ENCODE assay signal across 8 mouse cellular contexts in the genomic region with DNA sequence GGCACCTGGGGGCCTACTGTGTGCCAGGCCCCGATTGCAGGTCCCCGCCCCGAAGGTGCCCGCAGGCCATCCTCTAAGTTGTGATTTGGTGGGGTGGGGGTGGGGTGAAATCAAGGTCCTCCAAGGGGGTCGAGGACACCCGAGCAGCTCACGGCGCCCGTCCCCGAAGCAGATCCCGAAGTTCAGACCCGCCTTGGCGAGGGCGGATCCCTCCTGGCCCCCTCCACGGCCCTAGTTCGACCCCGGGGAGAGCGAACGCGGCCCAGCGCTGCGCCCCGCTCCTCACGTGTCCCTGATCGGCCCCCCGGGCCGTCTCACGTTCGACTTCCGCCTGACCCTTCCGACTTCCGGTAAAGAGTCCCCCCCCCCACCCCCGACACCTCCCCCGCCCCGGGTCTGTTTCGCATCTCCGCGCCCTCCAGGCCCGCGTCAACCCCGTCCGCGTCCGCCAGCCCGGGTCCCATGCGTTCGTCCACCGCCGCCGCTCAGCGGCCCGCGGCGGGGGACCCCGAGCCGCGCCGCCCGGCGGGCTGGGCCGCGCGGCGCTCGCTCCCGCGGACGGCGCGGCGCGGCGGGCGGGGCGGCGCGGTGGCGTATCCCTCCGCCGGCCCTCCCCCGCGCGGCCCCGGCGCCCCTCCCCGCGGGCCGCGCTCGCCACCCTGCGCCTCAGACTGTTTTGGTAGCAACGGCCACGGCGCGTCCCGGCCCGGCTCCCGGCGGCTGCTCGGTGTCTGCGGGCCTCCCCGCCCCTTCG. TPM values are rescaled to one million over a fixed set of nuclear protein-coding genes. Genes with fewer than 3 reads are reported as not detected.
DNase-seq lines count a peak whose midpoint lies in the region; ATAC-seq and TF ChIP-seq lines count a peak whose summit lies in the region.

A gene (plus strand): TSS at position 164 of the 754 bp plus-strand sequence.

- H3K27ac ChIP-seq in CH12.LX (ENCODE audit: insufficient read depth, low read depth), result peak within 1 kb of the TSS; percentile 56
- peak within 1 kb of the TSS; percentile 98 for H3K27ac ChIP-seq in forebrain, embryonic 12.5 days
- H3K27ac ChIP-seq in heart, embryonic 16.5 days (ENCODE audit: low read length), result peak within 1 kb of the TSS; percentile 98
- peak within 1 kb of the TSS; percentile 60 for H3K27ac ChIP-seq in liver, embryonic 14.5 days
- peak within 1 kb of the TSS; percentile 96 for H3K27ac ChIP-seq in stomach, embryonic 15.5 days

- peaks cover 2 to 35% of the 10 kb centered on the region in 2 experiments; a peak in 3 of 4 replicates for H3K4me1 ChIP-seq in CH12.LX (ENCODE audit: control insufficient read depth in 1 of 2, insufficient read depth in 2 of 2)
- H3K4me1 ChIP-seq in forebrain, embryonic 12.5 days, result peaks cover 36% of the 10 kb centered on the region
- H3K4me1 ChIP-seq in heart, embryonic 16.5 days (ENCODE audit: control insufficient read depth, insufficient read depth, low read length), result peaks cover 29% of the 10 kb centered on the region
- H3K4me1 ChIP-seq in liver, embryonic 14.5 days (replicated peaks; ENCODE audit: control insufficient read depth in 2 of 2, insufficient read depth in 2 of 2, low read length in 1 of 2), result peaks cover 5 to 14% of the 10 kb centered on the region in 2 experiments; a peak in 2 of 4 replicates
- H3K4me1 ChIP-seq in stomach, embryonic 15.5 days, result peaks cover 22% of the 10 kb centered on the region

- TF ChIP-seq POLR2A in CH12.LX (IDR thresholded peaks at IDR 0.05; ENCODE audit: low read depth, low read length), result peak; percentile 86

- ATAC-seq in forebrain, embryonic 12.5 days (ENCODE audit: low FRiP score), result peak; percentile 79
- ATAC-seq in heart, embryonic 16.5 days (replicated peaks; ENCODE audit: extremely low read depth, insufficient read depth, low FRiP score), result peak; percentile 73
- ATAC-seq in liver, embryonic 14.5 days (ENCODE audit: insufficient read depth), result peak; percentile 85
- peak; percentile 77 for ATAC-seq in stomach, embryonic 15.5 days (ENCODE audit: insufficient read depth, low FRiP score, low read depth)

- H3K4me2 ChIP-seq in CH12.LX (ENCODE audit: insufficient read depth, low read depth, poor library complexity, severe bottlenecking), result peak within 1 kb of the TSS; percentile 69
- H3K4me2 ChIP-seq in forebrain, embryonic 12.5 days, result peak within 1 kb of the TSS; percentile 87
- H3K4me2 ChIP-seq in heart, embryonic 16.5 days (ENCODE audit: low read depth, low read length), result peak within 1 kb of the TSS; percentile 85
- peak within 1 kb of the TSS; percentile 83 for H3K4me2 ChIP-seq in liver, embryonic 14.5 days (ENCODE audit: low read depth)
- peak within 1 kb of the TSS; percentile 81 for H3K4me2 ChIP-seq in stomach, embryonic 15.5 days

- H3K9me3 ChIP-seq in CH12.LX (replicated peaks; ENCODE audit: low read length), result no peaks in the 10 kb centered on the region
- no peaks in the 10 kb centered on the region for H3K9me3 ChIP-seq in forebrain, embryonic 12.5 days
- H3K9me3 ChIP-seq in heart, embryonic 16.5 days (replicated peaks; ENCODE audit: control insufficient read depth, low read length), result no peaks in the 10 kb centered on the region
- no peaks in the 10 kb centered on the region for H3K9me3 ChIP-seq in liver, embryonic 14.5 days (ENCODE audit: control insufficient read depth, low read length)
- no peaks in the 10 kb centered on the region for H3K9me3 ChIP-seq in stomach, embryonic 15.5 days

- H3K27me3 ChIP-seq in CH12.LX (replicated peaks), result no peaks in the 10 kb centered on the region
- H3K27me3 ChIP-seq in forebrain, embryonic 12.5 days, result no peaks in the 10 kb centered on the region
- no peaks in the 10 kb centered on the region for H3K27me3 ChIP-seq in heart, embryonic 16.5 days (ENCODE audit: control insufficient read depth, insufficient read depth, low read length)
- H3K27me3 ChIP-seq in liver, embryonic 14.5 days (ENCODE audit: control insufficient read depth, insufficient read depth, low read length), result no peaks in the 10 kb centered on the region
- H3K27me3 ChIP-seq in stomach, embryonic 15.5 days (replicated peaks), result no peaks in the 10 kb centered on the region

- dilution Hi-C loops in CH12.LX (cut with MboI; ENCODE audit: extremely low pct_ligation_motif_present, extremely low pct_unique_long_range_greater_than_20kb, low sequenced_read_pairs), result no loop called here

- peak within 1 kb of the TSS; percentile 92 for H3K9ac ChIP-seq in CH12.LX (ENCODE audit: insufficient read depth, low read depth)
- peak within 1 kb of the TSS; percentile 99 for H3K9ac ChIP-seq in forebrain, embryonic 12.5 days
- peak within 1 kb of the TSS; percentile 99 for H3K9ac ChIP-seq in heart, embryonic 16.5 days (ENCODE audit: low read length)
- peak within 1 kb of the TSS; percentile 83 for H3K9ac ChIP-seq in liver, embryonic 14.5 days (replicated peaks)
- H3K9ac ChIP-seq in stomach, embryonic 15.5 days, result peak within 1 kb of the TSS; percentile 98

- peak; percentile 73 for DNase-seq in CH12.LX (ENCODE audit: extremely low read depth)
- peak; percentile 49 for DNase-seq in c-Kit-positive CD71-negative TER-119-negative erythroid progenitor cells, embryonic 14.5 days (ENCODE audit: low read depth)
- DNase-seq in kidney, postnatal 36 days, result peak; percentile 84 to 90
- DNase-seq in liver, embryonic 14.5 days (ENCODE audit: low read depth in 3 of 3, low spot score in 3 of 3), result peak; percentile 56 to 68 (median 59)
- peak; percentile 93 for DNase-seq in neural tube, embryonic 10.5 days (ENCODE audit: extremely low spot score, low spot score)

- H3K79me2 ChIP-seq in CH12.LX (replicated peaks; ENCODE audit: control insufficient read depth, extremely low read depth, insufficient read depth, poor library complexity, severe bottlenecking), result 0 out of 2 replicates have a peak, but pooled peaks cover 4% of the 10 kb centered on the region

- in situ Hi-C loops in CH12.LX (cut with MboI; ENCODE audit: low pct_ligation_motif_present, low pct_unique_long_range_greater_than_20kb, low sequenced_read_pairs), result no loop called here

- TF ChIP-seq EP300 in CH12.LX (IDR thresholded peaks at IDR 0.05; ENCODE audit: low read length), result no peak
- no peak for TF ChIP-seq EP300 in liver, embryonic 14.5 days (IDR thresholded peaks at IDR 0.05; ENCODE audit: low read depth)

- no peak for TF ChIP-seq RAD21 in CH12.LX (IDR thresholded peaks at IDR 0.05; ENCODE audit: low read depth, low read length)

- no peak for TF ChIP-seq CTCF in CH12.LX (conservative IDR thresholded peaks at IDR 0.05 in 1 of 2, IDR thresholded peaks at IDR 0.05 in 1 of 2; ENCODE audit: low read depth in 2 of 2, low read length in 2 of 2)
- TF ChIP-seq CTCF in liver, embryonic 14.5 days (IDR thresholded peaks at IDR 0.05; ENCODE audit: low read depth), result no peak

- H3K36me3 ChIP-seq in CH12.LX (replicated peaks in 1 of 2; ENCODE audit: control insufficient read depth in 1 of 2, insufficient read depth in 1 of 2, low read length in 1 of 2), result peaks cover 0 to 4% of the 10 kb centered on the region in 2 experiments
- H3K36me3 ChIP-seq in forebrain, embryonic 12.5 days (replicated peaks), result 0 out of 2 replicates have a peak, but pooled peaks cover 2% of the 10 kb centered on the region
- no peaks in the 10 kb centered on the region for H3K36me3 ChIP-seq in heart, embryonic 16.5 days (ENCODE audit: control insufficient read depth, insufficient read depth)
- no peaks in the 10 kb centered on the region for H3K36me3 ChIP-seq in liver, embryonic 14.5 days (replicated peaks; ENCODE audit: control insufficient read depth, insufficient read depth, low read depth)
- no peaks in the 10 kb centered on the region for H3K36me3 ChIP-seq in stomach, embryonic 15.5 days

- WGBS in forebrain, embryonic 12.5 days, result 2% methylated on average over 44 of the region's 103 CpGs
- under 1% methylated on average over 75 of the region's 103 CpGs for WGBS in heart, embryonic 16.5 days
- 0% methylated on average over 78 of the region's 103 CpGs for WGBS in liver, embryonic 14.5 days (ENCODE audit: insufficient replicate concordance)
- 1% methylated on average over 94 of the region's 103 CpGs for WGBS in stomach, embryonic 15.5 days

- H3K4me3 ChIP-seq in CH12.LX (replicated peaks in 1 of 3; ENCODE audit: low read depth in 2 of 3, low read length in 2 of 3, poor library complexity in 1 of 3), result peak within 1 kb of the TSS; percentile 68 to 87 (median 74)
- peak within 1 kb of the TSS; percentile 99 for H3K4me3 ChIP-seq in forebrain, embryonic 12.5 days (replicated peaks)
- H3K4me3 ChIP-seq in heart, embryonic 16.5 days (ENCODE audit: low read length), result peak within 1 kb of the TSS; percentile 99
- peak within 1 kb of the TSS; percentile 62 to 75 for H3K4me3 ChIP-seq in liver, embryonic 14.5 days (ENCODE audit: insufficient read depth in 1 of 2, low read depth in 2 of 2, low read length in 2 of 2)
- H3K4me3 ChIP-seq in stomach, embryonic 15.5 days (replicated peaks), result peak within 1 kb of the TSS; percentile 97

TF ChIP-seq in CH12.LX, 34 proteins besides CTCF, POLR2A, EP300 and RAD21 (continues in another document):
- TF ChIP-seq ZMIZ1 (IDR thresholded peaks at IDR 0.05; ENCODE audit: low read depth, low read length), result peak; percentile 80; the same call in 1 of the 2 replicates
- no peak for TF ChIP-seq MAFK (IDR thresholded peaks at IDR 0.05; ENCODE audit: insufficient replicate concordance, low read length)
- peak; percentile 84 for TF ChIP-seq MXI1 (IDR thresholded peaks at IDR 0.05; ENCODE audit: low read depth, low read length)
- TF ChIP-seq CHD1 (IDR thresholded peaks at IDR 0.05; ENCODE audit: low read depth, low read length), result no peak
- TF ChIP-seq MEF2A (IDR thresholded peaks at IDR 0.05; ENCODE audit: borderline replicate concordance, low read depth, low read length), result no peak
- TF ChIP-seq E2F4 (IDR thresholded peaks at IDR 0.05; ENCODE audit: insufficient replicate concordance, low read depth, low read length), result no peak
- peak; percentile 82 for TF ChIP-seq NELFE (IDR thresholded peaks at IDR 0.05; ENCODE audit: low read depth, low read length)
- TF ChIP-seq UBTF (IDR thresholded peaks at IDR 0.05; ENCODE audit: low read depth, low read length), result no peak; the same call in 1 of the 2 replicates
- peak; percentile 69; the same call in 1 of the 2 replicates for TF ChIP-seq MAZ (IDR thresholded peaks at IDR 0.05; ENCODE audit: low read depth, low read length)
- TF ChIP-seq SIN3A (IDR thresholded peaks at IDR 0.05; ENCODE audit: low read length), result no peak
- TF ChIP-seq ZNF384 (IDR thresholded peaks at IDR 0.05; ENCODE audit: low read depth, low read length), result no peak
- TF ChIP-seq RCOR1 (conservative IDR thresholded peaks at IDR 0.05; ENCODE audit: low read depth, low read length), result no peak

RNA-seq across cellular contexts. Expression of the gene that starts here (rescaled TPM):
- total RNA-seq in CH12.LX (2012; rRNA removed) (8.3 and 8.5 TPM in 2 replicates), CH12.LX (2014; rRNA removed) (5.9 and 7.7 TPM in 2 replicates)
- polyA plus RNA-seq in CH12.LX (2012; ENCODE audit: insufficient read length, low read depth), result 40.5 and 58.4 TPM in 2 replicates
- 58.9 and 77.1 TPM in 2 replicates for polyA plus RNA-seq in forebrain, embryonic 12.5 days (2016; fragmentation: Nextera tagmentation; extraction: Ambion mirVana)
- 36.0 and 38.4 TPM in 2 replicates for polyA plus RNA-seq in heart, embryonic 16.5 days (2015; fragmentation: Nextera tagmentation; extraction: Ambion mirVana)
- 24.1 and 24.6 TPM in 2 replicates for polyA plus RNA-seq in liver, embryonic 14.5 days (2012; rRNA removed)
- 19.3 and 20.5 TPM in 2 replicates for polyA plus RNA-seq in liver, embryonic 14.5 days (2014; fragmentation: Nextera tagmentation; extraction: Ambion mirVana)
- polyA plus RNA-seq in stomach, embryonic 15.5 days (2015; fragmentation: Nextera tagmentation; extraction: Ambion mirVana), result 63.4 and 70.5 TPM in 2 replicates

Comparison
In these comparisons a context has a peak if more than half of its experiments do, and no peak if none do; other contexts are left out.
1. Peak in every context shown above with its lines: DNase-seq, ATAC-seq, H3K4me3 ChIP-seq and H3K27ac ChIP-seq.